Mouse (Mus musculus): ENCODE data around the gene Pla2g12a. TPM values are rescaled to one million over a fixed set of nuclear protein-coding genes. Genes with fewer than 3 reads are reported as not detected.

The Pla2g12a gene
- polyA plus RNA-seq (2012; rRNA removed): 67.0 and 89.3 TPM in 2 replicates

DNA sequence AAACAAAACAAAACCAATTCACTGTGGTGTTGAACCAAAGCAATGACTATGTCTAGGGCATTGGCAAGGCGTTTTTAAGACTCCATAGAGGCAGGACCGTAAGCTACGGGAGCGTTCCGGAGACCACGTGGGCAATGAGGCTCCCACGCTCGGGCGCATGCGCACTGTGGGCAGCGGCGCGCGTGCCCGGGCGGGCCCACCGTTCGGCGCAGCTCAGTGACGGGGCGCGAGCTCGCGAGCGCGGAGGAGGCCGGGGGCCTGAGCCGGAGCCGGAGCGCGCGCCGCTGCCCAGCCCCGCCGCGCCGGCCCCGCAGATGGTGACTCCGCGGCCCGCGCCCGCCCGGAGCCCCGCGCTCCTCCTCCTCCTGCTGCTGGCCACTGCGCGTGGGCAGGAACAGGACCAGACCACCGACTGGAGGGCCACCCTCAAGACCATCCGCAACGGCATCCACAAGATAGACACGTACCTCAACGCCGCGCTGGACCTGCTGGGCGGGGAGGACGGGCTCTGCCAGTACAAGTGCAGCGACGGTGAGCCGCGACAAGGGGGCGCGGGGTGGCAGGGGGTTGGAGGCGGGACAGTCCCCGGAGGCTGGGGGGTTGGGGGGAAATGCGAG lies at the start of gene Pla2g12a:
Gene Pla2g12a (plus strand): TSS at position 202 of the 617 bp plus-strand sequence.
- H3K4me1 ChIP-seq (replicated peaks; ENCODE audit: control insufficient read depth, insufficient read depth, low read length): peaks cover 26% of the 10 kb centered on the region
- no peaks in the 10 kb centered on the region for H3K27me3 ChIP-seq (ENCODE audit: control insufficient read depth, insufficient read depth, low read length)
- WGBS: under 1% methylated on average over 64 of the region's 66 CpGs
- H3K4me3 ChIP-seq (ENCODE audit: control insufficient read depth, insufficient read depth, low read length): peak within 1 kb of the TSS; percentile 99
- no peaks in the 10 kb centered on the region for H3K36me3 ChIP-seq (ENCODE audit: control insufficient read depth, insufficient read depth, low read length)
- peak; percentile 58 for TF ChIP-seq POLR2A (IDR thresholded peaks at IDR 0.05; ENCODE audit: control insufficient read depth, extremely low read depth, insufficient read depth, low read length, poor library complexity)
- peak; percentile 37; the same call in 1 of the 2 replicates for TF ChIP-seq CTCF (IDR thresholded peaks at IDR 0.05; ENCODE audit: borderline replicate concordance, control insufficient read depth, extremely low read depth, insufficient read depth, low read length, poor library complexity)
- peak within 1 kb of the TSS; percentile 32; the same call in 1 of the 2 replicates for H3K27ac ChIP-seq (ENCODE audit: control insufficient read depth, insufficient read depth, low read length)
- DNase-seq: peak; percentile 90

DNA sequence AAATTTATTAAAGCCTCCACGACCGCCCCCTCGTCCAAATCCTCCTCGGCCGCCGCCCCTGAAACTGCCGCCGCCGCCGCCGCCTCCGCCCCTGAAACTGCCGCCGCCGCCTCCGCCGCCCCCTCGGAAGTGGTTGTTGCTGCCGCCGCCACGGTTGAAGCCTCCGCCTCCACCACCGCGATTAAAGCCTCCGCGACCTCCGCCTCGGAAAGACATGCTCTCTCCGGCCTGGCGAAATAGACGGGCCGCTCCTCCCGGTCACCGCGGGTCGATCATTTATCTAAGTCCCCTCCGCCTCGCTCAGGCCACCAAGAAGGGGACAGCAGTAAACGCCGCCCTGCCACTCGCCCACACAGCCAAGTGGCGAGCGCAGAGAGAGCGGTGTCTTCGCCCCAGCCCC lies 47.8 kb upstream of the Pla2g12a start:
- under 1% methylated on average over 43 of the region's 45 CpGs for WGBS
- Histone ChIP-seq H3K27ac (ENCODE audit: control insufficient read depth, insufficient read depth, low read length) (no peak overlapping the region), H3K27me3 (ENCODE audit: control insufficient read depth, insufficient read depth, low read length) (no peaks in the 10 kb centered on the region), H3K36me3 (ENCODE audit: control insufficient read depth, insufficient read depth, low read length) (no peaks in the 10 kb centered on the region; the same call in 1 of the 2 replicates), H3K4me3 (ENCODE audit: control insufficient read depth, insufficient read depth, low read length) (peak overlapping the region; percentile 85), H3K4me1 (replicated peaks; ENCODE audit: control insufficient read depth, insufficient read depth, low read length) (0 out of 2 replicates have a peak, but pooled peaks cover 2% of the 10 kb centered on the region)
- DNase-seq: peak; percentile 63
- no peak for TF ChIP-seq CTCF (IDR thresholded peaks at IDR 0.05; ENCODE audit: borderline replicate concordance, control insufficient read depth, extremely low read depth, insufficient read depth, low read length, poor library complexity)
- no peak for TF ChIP-seq POLR2A (IDR thresholded peaks at IDR 0.05; ENCODE audit: control insufficient read depth, extremely low read depth, insufficient read depth, low read length, poor library complexity)

DNA sequence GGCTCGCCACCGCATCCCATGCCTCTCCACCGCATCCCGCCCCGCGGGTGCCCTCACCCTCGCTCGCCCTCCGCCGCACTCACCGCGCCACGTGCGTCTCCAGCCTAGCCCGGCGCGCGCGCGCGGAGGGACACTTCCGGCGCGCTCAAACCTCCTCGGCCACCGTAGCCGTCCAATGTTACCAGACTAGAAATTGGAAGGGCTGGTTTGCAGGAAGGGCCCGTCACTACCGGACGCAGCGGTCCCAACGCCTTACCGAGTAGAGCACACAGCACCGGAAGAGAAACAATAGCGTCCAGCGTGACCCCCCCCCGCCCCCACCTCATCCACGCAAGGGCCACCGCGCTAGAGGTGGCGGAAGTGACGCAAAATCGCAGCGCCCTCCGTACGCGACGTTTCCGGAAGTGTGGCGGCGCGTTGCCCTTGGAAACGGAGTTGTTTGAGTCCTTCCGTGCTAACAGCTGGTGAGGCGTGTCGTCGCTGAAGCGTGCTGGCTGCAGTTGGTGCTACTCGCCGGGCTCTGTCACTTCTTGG lies 47.3 kb upstream of the Pla2g12a start, which contains the start of gene Gar1:
Gene Gar1 (minus strand): TSS at position 362 of the 534 bp plus-strand sequence.
- TF ChIP-seq POLR2A (IDR thresholded peaks at IDR 0.05; ENCODE audit: control insufficient read depth, extremely low read depth, insufficient read depth, low read length, poor library complexity): peak; percentile 48; the same call in 1 of the 2 replicates
- TF ChIP-seq CTCF (IDR thresholded peaks at IDR 0.05; ENCODE audit: borderline replicate concordance, control insufficient read depth, extremely low read depth, insufficient read depth, low read length, poor library complexity): 0 out of 2 replicates have a peak, but pooled peaks have one; percentile 9
- DNase-seq: peak; percentile 93
- Histone ChIP-seq H3K4me1 (replicated peaks; ENCODE audit: control insufficient read depth, insufficient read depth, low read length) (0 out of 2 replicates have a peak, but pooled peaks cover 2% of the 10 kb centered on the region), H3K27ac (ENCODE audit: control insufficient read depth, insufficient read depth, low read length) (no peak within 1 kb of the TSS), H3K27me3 (ENCODE audit: control insufficient read depth, insufficient read depth, low read length) (no peaks in the 10 kb centered on the region), H3K4me3 (ENCODE audit: control insufficient read depth, insufficient read depth, low read length) (peak within 1 kb of the TSS; percentile 85), H3K36me3 (ENCODE audit: control insufficient read depth, insufficient read depth, low read length) (no peaks in the 10 kb centered on the region)
- WGBS: under 1% methylated on average over 60 of the region's 60 CpGs

DNA sequence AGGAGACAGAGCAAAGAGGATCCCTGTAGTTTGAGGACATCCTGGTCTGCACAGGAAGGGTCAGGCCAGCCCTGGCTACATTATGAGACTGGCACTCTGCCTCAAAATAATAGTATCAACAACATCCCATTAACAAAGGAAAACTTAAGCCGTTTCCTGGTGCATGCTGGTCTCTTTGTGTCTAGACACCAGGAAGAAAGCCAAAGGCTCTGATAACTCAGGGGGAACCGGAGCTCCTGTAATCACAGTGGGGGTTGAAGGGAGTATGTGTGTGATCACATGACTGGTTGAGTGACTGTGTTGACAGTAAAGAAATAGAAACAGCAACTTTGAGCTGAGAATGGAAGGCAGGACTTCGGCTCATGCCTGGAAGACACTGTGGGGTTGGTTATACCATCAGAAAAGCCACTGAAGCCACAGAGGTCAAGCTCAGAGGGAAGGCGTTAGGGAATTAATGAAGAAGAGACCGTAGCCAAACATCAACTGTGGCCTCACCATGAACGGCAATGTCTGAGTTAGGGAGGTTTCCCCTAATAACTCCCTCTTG lies 42.9 kb upstream of the Pla2g12a start, which contains the start of gene Cfi:
Gene Cfi (plus strand): TSS at position 497 of the 547 bp plus-strand sequence.
- Histone ChIP-seq H3K4me1 (replicated peaks; ENCODE audit: control insufficient read depth, insufficient read depth, low read length) (0 out of 2 replicates have a peak, but pooled peaks cover 2% of the 10 kb centered on the region), H3K4me3 (ENCODE audit: control insufficient read depth, insufficient read depth, low read length) (no peak within 1 kb of the TSS), H3K36me3 (ENCODE audit: control insufficient read depth, insufficient read depth, low read length) (no peaks in the 10 kb centered on the region), H3K27ac (ENCODE audit: control insufficient read depth, insufficient read depth, low read length) (no peak within 1 kb of the TSS), H3K27me3 (ENCODE audit: control insufficient read depth, insufficient read depth, low read length) (no peaks in the 10 kb centered on the region)
- WGBS: 69% methylated on average over 6 of the region's 6 CpGs
- DNase-seq: no peak
- TF ChIP-seq CTCF (IDR thresholded peaks at IDR 0.05; ENCODE audit: borderline replicate concordance, control insufficient read depth, extremely low read depth, insufficient read depth, low read length, poor library complexity) (no peak), POLR2A (IDR thresholded peaks at IDR 0.05; ENCODE audit: control insufficient read depth, extremely low read depth, insufficient read depth, low read length, poor library complexity) (no peak)

DNA sequence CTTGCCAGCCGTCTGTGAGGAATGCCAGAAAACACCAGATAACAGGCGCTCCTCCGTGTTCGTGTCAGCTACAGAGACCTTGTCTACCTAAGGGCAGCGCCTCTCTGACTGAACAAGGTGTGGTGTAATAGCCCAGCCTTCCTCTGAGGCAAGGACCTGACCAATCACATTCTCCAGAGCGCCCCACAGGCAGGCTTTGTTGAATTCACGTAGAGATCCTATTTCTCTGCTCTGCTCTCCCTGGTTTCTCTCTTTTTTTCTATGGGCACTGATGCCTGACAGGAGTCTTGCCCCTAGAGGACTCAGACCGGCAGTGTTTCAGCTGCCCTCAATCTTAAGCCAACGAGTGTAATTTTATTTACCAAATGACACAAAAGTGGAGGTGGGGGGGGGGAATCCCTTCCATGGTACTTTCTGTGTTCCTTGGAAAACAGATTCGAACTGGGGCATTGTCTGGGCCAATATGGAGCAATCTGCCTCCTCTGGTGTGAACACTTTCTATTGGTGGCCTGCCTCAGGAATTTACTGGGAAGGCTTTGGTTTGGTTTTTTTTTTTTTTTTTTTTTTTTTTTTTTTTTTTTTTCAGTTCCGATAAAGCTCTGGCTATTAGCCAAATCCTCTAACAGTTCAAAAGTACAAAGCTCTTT lies 42.2 kb upstream of the Pla2g12a start:
- Histone ChIP-seq H3K4me1 (replicated peaks; ENCODE audit: control insufficient read depth, insufficient read depth, low read length) (0 out of 2 replicates have a peak, but pooled peaks cover 2% of the 10 kb centered on the region), H3K4me3 (ENCODE audit: control insufficient read depth, insufficient read depth, low read length) (no peak overlapping the region), H3K27me3 (ENCODE audit: control insufficient read depth, insufficient read depth, low read length) (no peaks in the 10 kb centered on the region), H3K36me3 (ENCODE audit: control insufficient read depth, insufficient read depth, low read length) (no peaks in the 10 kb centered on the region), H3K27ac (ENCODE audit: control insufficient read depth, insufficient read depth, low read length) (no peak overlapping the region)
- 39% methylated on average over 11 of the region's 11 CpGs for WGBS
- TF ChIP-seq CTCF (IDR thresholded peaks at IDR 0.05; ENCODE audit: borderline replicate concordance, control insufficient read depth, extremely low read depth, insufficient read depth, low read length, poor library complexity) (no peak), POLR2A (IDR thresholded peaks at IDR 0.05; ENCODE audit: control insufficient read depth, extremely low read depth, insufficient read depth, low read length, poor library complexity) (no peak)
- no peak for DNase-seq

DNA sequence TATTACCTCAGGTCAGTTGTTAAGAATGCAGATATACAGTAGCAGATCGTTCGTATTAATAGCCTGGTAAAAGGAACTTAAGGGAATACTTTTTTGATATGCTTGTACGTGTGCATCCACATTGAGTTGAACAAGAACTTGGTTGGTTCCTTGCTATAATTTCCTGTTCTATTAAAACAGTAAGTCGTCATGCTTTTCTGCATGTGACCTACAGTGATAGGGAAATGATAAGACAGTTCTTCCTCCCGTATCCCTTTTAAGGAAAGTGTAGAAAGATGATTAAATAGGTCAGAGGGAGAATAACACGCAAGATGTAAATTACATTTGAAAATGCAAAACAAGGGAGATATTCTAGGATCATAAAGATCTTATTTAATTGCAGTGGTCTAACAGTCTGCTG lies 41.4 kb upstream of the Pla2g12a start:
- H3K36me3 ChIP-seq (ENCODE audit: control insufficient read depth, insufficient read depth, low read length): no peaks in the 10 kb centered on the region
- H3K4me3 ChIP-seq (ENCODE audit: control insufficient read depth, insufficient read depth, low read length): no peak overlapping the region
- H3K27me3 ChIP-seq (ENCODE audit: control insufficient read depth, insufficient read depth, low read length): no peaks in the 10 kb centered on the region
- 83% methylated on average over 6 of the region's 6 CpGs for WGBS
- no peak overlapping the region for H3K27ac ChIP-seq (ENCODE audit: control insufficient read depth, insufficient read depth, low read length)
- no peak for DNase-seq
- no peaks in the 10 kb centered on the region for H3K4me1 ChIP-seq (replicated peaks; ENCODE audit: control insufficient read depth, insufficient read depth, low read length)
- TF ChIP-seq CTCF (IDR thresholded peaks at IDR 0.05; ENCODE audit: borderline replicate concordance, control insufficient read depth, extremely low read depth, insufficient read depth, low read length, poor library complexity) (no peak), POLR2A (IDR thresholded peaks at IDR 0.05; ENCODE audit: control insufficient read depth, extremely low read depth, insufficient read depth, low read length, poor library complexity) (no peak)
